Mouse (Mus musculus): Measurements from ENCODE around the gene Pqlc3. TPM values are rescaled to one million over a fixed set of nuclear protein-coding genes. Genes with fewer than 3 reads are reported as not detected.

Gene Pqlc3
- total RNA-seq, 2 experiments from 2014 or later = 1.8 TPM

- no peak for DNase-seq
- intact Hi-C loops (cut with DNase I; ENCODE audit: low total_unique reads) = no loop called here
Observed at GRCm38 (mm10) chr12:17012067-17012899, 12.1 kb upstream of the Pqlc3 start.

- peak; percentile 82 for DNase-seq
- intact Hi-C loops (cut with DNase I; ENCODE audit: low total_unique reads) = loop anchor here (2.0 kb wide), 1 partner anchor 202 kb away; no protein-coding TSS in a partner anchor
Observed at GRCm38 (mm10) chr12:17011100-17011870, 11.1 kb upstream of the Pqlc3 start, which contains the start of gene 2410004P03Rik. Gene 2410004P03Rik, minus strand, starts transcription at chr12:17011727.

GRCm38 (mm10) chr12:17009466-17009865 lies 9.3 kb upstream of the Pqlc3 start:
- intact Hi-C loops (cut with DNase I; ENCODE audit: low total_unique reads) = no loop called here

GRCm38 (mm10) chr12:17001211-17001610 lies 1.0 kb upstream of the Pqlc3 start:
- DNase-seq = no peak
- intact Hi-C loops (cut with DNase I; ENCODE audit: low total_unique reads) = no loop called here

More at GRCm38 (mm10) chr12:17009466-17009865, 9.3 kb upstream of the Pqlc3 start:
- DNase-seq = no peak

- DNase-seq = no peak
- intact Hi-C loops (cut with DNase I; ENCODE audit: low total_unique reads) = no loop called here
Observed at GRCm38 (mm10) chr12:17000628-17001027, 420 bp upstream of the Pqlc3 start.

GRCm38 (mm10) chr12:16999146-16999545 lies 1.1 kb downstream of the Pqlc3 start:
- intact Hi-C loops (cut with DNase I; ENCODE audit: low total_unique reads) = no loop called here
- DNase-seq = no peak

GRCm38 (mm10) chr12:16996886-16997462 lies 3.2 kb downstream of the Pqlc3 start:
- intact Hi-C loops (cut with DNase I; ENCODE audit: low total_unique reads) = no loop called here
- no peak for DNase-seq

GRCm38 (mm10) chr12:16996281-16996680 lies 3.9 kb downstream of the Pqlc3 start:
- no peak for DNase-seq
- intact Hi-C loops (cut with DNase I; ENCODE audit: low total_unique reads) = no loop called here

GRCm38 (mm10) chr12:16994291-16994690 lies 5.9 kb downstream of the Pqlc3 start:
- intact Hi-C loops (cut with DNase I; ENCODE audit: low total_unique reads) = no loop called here
- no peak for DNase-seq

- DNase-seq = no peak
- intact Hi-C loops (cut with DNase I; ENCODE audit: low total_unique reads) = no loop called here
Observed at GRCm38 (mm10) chr12:16992355-16992754, 7.9 kb downstream of the Pqlc3 start.

- intact Hi-C loops (cut with DNase I; ENCODE audit: low total_unique reads) = no loop called here
- DNase-seq = no peak
Observed at GRCm38 (mm10) chr12:16991376-16991775, 8.8 kb downstream of the Pqlc3 start.

GRCm38 (mm10) chr12:16985778-16986177 lies 14.4 kb downstream of the Pqlc3 start:
- no peak for DNase-seq
- intact Hi-C loops (cut with DNase I; ENCODE audit: low total_unique reads) = no loop called here

- DNase-seq = no peak
Observed at GRCm38 (mm10) chr12:16977120-16977519, 23.1 kb downstream of the Pqlc3 start.

GRCm38 (mm10) chr12:16966811-16967210 lies 33.4 kb downstream of the Pqlc3 start:
- intact Hi-C loops (cut with DNase I; ENCODE audit: low total_unique reads) = no loop called here
- DNase-seq = no peak

More at GRCm38 (mm10) chr12:16977120-16977519, 23.1 kb downstream of the Pqlc3 start:
- intact Hi-C loops (cut with DNase I; ENCODE audit: low total_unique reads) = no loop called here

GRCm38 (mm10) chr12:16963354-16963753 lies 36.9 kb downstream of the Pqlc3 start:
- intact Hi-C loops (cut with DNase I; ENCODE audit: low total_unique reads) = no loop called here

GRCm38 (mm10) chr12:16958851-16959250 lies 41.4 kb downstream of the Pqlc3 start:
- peak; percentile 8 for DNase-seq
- intact Hi-C loops (cut with DNase I; ENCODE audit: low total_unique reads) = loop anchor here (10.0 kb wide), 1 partner anchor 144 kb away; the partner anchor contains the start of gene E2f6

More at GRCm38 (mm10) chr12:16963354-16963753, 36.9 kb downstream of the Pqlc3 start:
- no peak for DNase-seq

GRCm38 (mm10) chr12:16948239-16948638 lies 52.0 kb downstream of the Pqlc3 start:
- intact Hi-C loops (cut with DNase I; ENCODE audit: low total_unique reads) = no loop called here
- no peak for DNase-seq

GRCm38 (mm10) chr12:16941976-16942375 lies 58.2 kb downstream of the Pqlc3 start:
- intact Hi-C loops (cut with DNase I; ENCODE audit: low total_unique reads) = no loop called here
- DNase-seq = no peak
